Mouse (Mus musculus) embryonic facial prominence, embryonic 12.5 days (tissue): ENCODE measurements around the gene Pik3cg. TPM values are rescaled to one million over a fixed set of nuclear protein-coding genes. Genes with fewer than 3 reads are reported as not detected.

ENCODE experiments used
- ATAC-seq: fragments of 200-750 bp; cut with Nextera tagmentation; 2 replicates; pipeline ENCODE4 v1.8.0; 2017; ENCODE audit not compliant: insufficient number of reproducible peaks, insufficient read depth, low FRiP score, low TSS enrichment
- H3K27ac ChIP-seq: fragments of 300-500 bp; sonication (generic); 2 replicates; pipeline ENCODE4 v1.5.1; 2016; ENCODE audit warnings: mild to moderate bottlenecking
- H3K27me3 ChIP-seq: fragments of 300-500 bp; sonication (generic); 2 replicates; pipeline ENCODE4 v1.6.1; 2016; ENCODE audit warnings: mild to moderate bottlenecking, moderate library complexity
- H3K36me3 ChIP-seq: fragments of 300-500 bp; sonication (generic); 2 replicates; pipeline ENCODE4 v1.6.1; 2016; ENCODE audit warnings: mild to moderate bottlenecking
- H3K4me1 ChIP-seq: fragments of 300-500 bp; sonication (generic); 2 replicates; pipeline ENCODE4 v1.6.1; 2016
- H3K4me2 ChIP-seq: fragments of 300-500 bp; sonication (generic); replicated peaks from 2 replicates; pipeline ENCODE4 v1.6.1; 2016; ENCODE audit warnings: mild to moderate bottlenecking, moderate library complexity
- H3K4me3 ChIP-seq: fragments of 300-500 bp; sonication (generic); 2 replicates; pipeline ENCODE4 v1.5.1; 2016; ENCODE audit warnings: mild to moderate bottlenecking
- H3K9ac ChIP-seq: fragments of 300-500 bp; sonication (generic); 2 replicates; pipeline ENCODE4 v1.6.1; 2016; ENCODE audit warnings: mild to moderate bottlenecking, moderate library complexity
- H3K9me3 ChIP-seq: fragments of 300-500 bp; sonication (generic); 2 replicates; pipeline ENCODE4 v1.6.1; 2016; ENCODE audit warnings: mild to moderate bottlenecking, moderate library complexity
- WGBS: fragments of 180-500 bp; shearing (Covaris S2); methylation state at CpG from one replicate; pipeline ENCODE4 v1.1.7; 2016; 5-methylcytosine and 5-hydroxymethylcytosine counted together
- polyA plus RNA-seq: library from polyadenylated mRNA; unstranded; fragments of >200 nt; fragmentation: Nextera tagmentation; extraction: Ambion mirVana; gene quantifications from 2 replicates; pipeline ENCODE4 v1.2.1, GENCODE M21; 2016

Gene Pik3cg
- polyA plus RNA-seq, 1 experiment from 2014 or later = 1.8 TPM

DNA sequence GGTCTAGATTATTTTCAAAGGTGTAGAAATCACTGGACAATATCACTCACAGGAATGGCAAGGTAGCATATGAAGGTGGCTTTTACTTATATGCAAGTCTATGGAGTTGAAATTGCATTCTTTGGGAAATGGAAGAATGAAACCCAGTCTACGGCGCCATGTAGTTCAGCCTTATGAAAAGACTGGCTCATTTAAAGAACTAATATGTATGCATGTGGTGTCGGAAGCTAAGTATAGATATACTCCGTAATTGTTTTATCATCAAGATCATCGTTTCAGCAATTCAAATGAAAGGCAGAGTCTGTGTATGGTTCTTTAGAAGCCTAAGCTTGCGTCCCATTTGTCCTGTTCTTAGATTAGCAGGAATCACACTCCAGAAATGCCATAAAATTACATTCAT, 34.0 kb downstream of the Pik3cg start:
- no peaks in the 10 kb centered on the region for H3K9me3 ChIP-seq
- no peaks in the 10 kb centered on the region for H3K36me3 ChIP-seq
- H3K27me3 ChIP-seq = no peaks in the 10 kb centered on the region
- H3K4me2 ChIP-seq = no peak overlapping the region
- H3K4me3 ChIP-seq = no peak overlapping the region
- 90% methylated on average over 6 of the region's 6 CpGs for WGBS
- no peak overlapping the region for H3K27ac ChIP-seq
- H3K9ac ChIP-seq = no peak overlapping the region
- no peaks in the 10 kb centered on the region for H3K4me1 ChIP-seq
- no peak for ATAC-seq

GRCm38 (mm10) chr12:32172826-32173225, 35.6 kb downstream of the Pik3cg start:
- WGBS = 89% methylated on average over 7 of the region's 7 CpGs
- ATAC-seq = no peak
- H3K27me3 ChIP-seq = no peaks in the 10 kb centered on the region

DNA sequence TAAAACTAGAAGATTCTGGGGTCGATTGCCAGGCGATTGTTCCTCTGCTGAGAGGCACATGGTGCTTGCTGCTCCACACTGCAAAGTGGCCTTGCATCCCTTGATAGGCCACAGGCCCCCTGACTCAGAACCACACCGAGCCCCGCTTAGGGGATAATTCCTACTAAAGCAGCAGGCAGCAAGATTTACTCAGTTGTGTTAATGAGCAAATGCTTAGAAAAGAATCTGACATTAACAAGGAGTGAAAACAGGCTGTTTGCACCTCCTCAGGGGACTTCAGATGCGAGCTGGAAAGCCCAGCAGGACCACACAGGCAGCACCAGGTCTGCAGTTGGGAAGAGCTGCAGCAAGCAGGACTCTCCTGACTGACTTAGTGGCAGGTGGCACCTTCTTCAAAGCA, 39.3 kb downstream of the Pik3cg start:
- ATAC-seq = no peak
- Histone ChIP-seq H3K27me3 (no peaks in the 10 kb centered on the region), H3K4me3 (no peak overlapping the region), H3K9ac (no peak overlapping the region), H3K36me3 (no peaks in the 10 kb centered on the region), H3K4me1 (no peaks in the 10 kb centered on the region), H3K27ac (no peak overlapping the region), H3K4me2 (no peak overlapping the region), H3K9me3 (no peaks in the 10 kb centered on the region)
- 17% methylated on average over 5 of the region's 5 CpGs for WGBS

More at GRCm38 (mm10) chr12:32172826-32173225, 35.6 kb downstream of the Pik3cg start:
- no peak overlapping the region for H3K27ac ChIP-seq
- no peak overlapping the region for H3K4me2 ChIP-seq
- no peaks in the 10 kb centered on the region for H3K4me1 ChIP-seq
- H3K36me3 ChIP-seq = no peaks in the 10 kb centered on the region
- H3K9ac ChIP-seq = no peak overlapping the region
- no peaks in the 10 kb centered on the region for H3K9me3 ChIP-seq
- H3K4me3 ChIP-seq = no peak overlapping the region

DNA sequence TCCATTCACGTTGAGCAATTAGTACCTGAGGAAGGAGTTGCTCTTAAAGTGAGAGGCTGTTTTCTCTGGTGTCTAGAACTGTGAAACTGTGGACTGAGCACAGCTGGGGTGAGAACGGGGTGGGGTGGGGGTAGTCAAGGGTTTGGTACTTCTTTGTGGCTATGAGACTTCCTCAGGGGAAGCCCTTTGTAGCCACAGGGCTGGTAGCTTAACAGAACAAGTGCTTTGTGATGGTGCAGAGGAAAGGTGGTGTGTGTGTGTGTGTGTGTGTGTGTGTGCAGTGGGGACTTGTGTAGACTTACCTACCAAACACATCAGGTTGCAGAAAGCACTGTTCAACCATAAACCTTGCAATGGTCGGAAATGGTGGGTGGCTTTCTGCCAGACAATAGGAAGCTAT, 39.7 kb downstream of the Pik3cg start:
- Histone ChIP-seq H3K27ac (no peak overlapping the region), H3K27me3 (no peaks in the 10 kb centered on the region), H3K36me3 (no peaks in the 10 kb centered on the region), H3K4me3 (no peak overlapping the region), H3K4me2 (no peak overlapping the region), H3K9ac (no peak overlapping the region), H3K4me1 (no peaks in the 10 kb centered on the region), H3K9me3 (no peaks in the 10 kb centered on the region)
- 25% methylated on average over 3 of the region's 3 CpGs for WGBS
- ATAC-seq = no peak

GRCm38 (mm10) chr12:32163706-32164105, 44.8 kb downstream of the Pik3cg start:
- Histone ChIP-seq H3K9ac (no peak overlapping the region), H3K4me2 (no peak overlapping the region), H3K36me3 (no peaks in the 10 kb centered on the region), H3K4me3 (no peak overlapping the region), H3K9me3 (no peaks in the 10 kb centered on the region), H3K27me3 (no peaks in the 10 kb centered on the region), H3K4me1 (no peaks in the 10 kb centered on the region), H3K27ac (no peak overlapping the region)
- no peak for ATAC-seq
- 76% methylated on average over 2 of the region's 2 CpGs for WGBS

DNA sequence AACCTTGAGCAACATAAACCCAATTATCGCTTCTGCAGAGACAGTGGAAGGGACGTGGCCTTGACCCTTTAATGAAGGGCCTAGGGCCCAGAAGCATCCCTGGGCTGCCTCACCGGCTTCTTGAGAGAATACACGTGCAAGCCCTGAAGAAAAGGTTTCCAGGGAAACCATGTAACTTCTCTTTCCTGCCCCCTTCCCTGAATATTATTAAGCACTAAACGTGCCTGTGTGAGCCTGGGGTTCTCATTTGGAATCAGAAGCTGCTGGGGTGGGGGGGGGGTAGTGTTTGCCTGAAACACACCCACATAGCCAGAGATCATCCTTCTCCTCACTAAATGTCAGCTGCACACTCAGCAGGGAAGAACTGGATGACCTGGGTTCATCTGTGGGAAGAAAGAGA, 49.7 kb downstream of the Pik3cg start:
- Histone ChIP-seq H3K36me3 (no peaks in the 10 kb centered on the region), H3K4me3 (no peak overlapping the region), H3K27me3 (no peaks in the 10 kb centered on the region), H3K9ac (no peak overlapping the region), H3K27ac (no peak overlapping the region), H3K4me1 (no peaks in the 10 kb centered on the region), H3K9me3 (no peaks in the 10 kb centered on the region), H3K4me2 (no peak overlapping the region)
- ATAC-seq = no peak
- 27% methylated on average over 5 of the region's 5 CpGs for WGBS

DNA sequence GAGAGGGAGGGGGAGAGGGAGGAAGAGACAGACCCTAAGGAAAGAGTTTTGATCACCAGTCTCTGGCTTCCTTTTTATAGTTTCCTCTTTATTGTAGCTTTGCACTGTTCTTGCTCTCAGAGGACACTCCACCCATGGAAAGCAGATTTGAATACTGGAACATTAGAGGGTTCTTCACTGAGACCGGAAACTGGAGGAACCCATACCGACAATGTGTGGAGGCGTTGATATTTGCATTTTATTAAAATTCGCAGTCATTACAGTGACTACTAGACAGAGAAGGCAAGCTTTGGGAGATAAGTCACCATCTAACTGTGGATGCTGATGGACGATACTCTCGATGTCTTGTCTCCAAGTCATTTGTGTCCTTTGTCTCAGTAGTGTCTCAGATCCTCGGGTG, 61.9 kb downstream of the Pik3cg start:
- 89% methylated on average over 7 of the region's 7 CpGs for WGBS
- no peak for ATAC-seq
- no peaks in the 10 kb centered on the region for H3K27me3 ChIP-seq
- H3K36me3 ChIP-seq = no peaks in the 10 kb centered on the region
- H3K27ac ChIP-seq = no peak overlapping the region
- no peaks in the 10 kb centered on the region for H3K9me3 ChIP-seq
- no peak overlapping the region for H3K4me2 ChIP-seq
- H3K4me3 ChIP-seq = no peak overlapping the region
- H3K9ac ChIP-seq = no peak overlapping the region
- H3K4me1 ChIP-seq = 0 out of 2 replicates have a peak, but pooled peaks cover 2% of the 10 kb centered on the region

DNA sequence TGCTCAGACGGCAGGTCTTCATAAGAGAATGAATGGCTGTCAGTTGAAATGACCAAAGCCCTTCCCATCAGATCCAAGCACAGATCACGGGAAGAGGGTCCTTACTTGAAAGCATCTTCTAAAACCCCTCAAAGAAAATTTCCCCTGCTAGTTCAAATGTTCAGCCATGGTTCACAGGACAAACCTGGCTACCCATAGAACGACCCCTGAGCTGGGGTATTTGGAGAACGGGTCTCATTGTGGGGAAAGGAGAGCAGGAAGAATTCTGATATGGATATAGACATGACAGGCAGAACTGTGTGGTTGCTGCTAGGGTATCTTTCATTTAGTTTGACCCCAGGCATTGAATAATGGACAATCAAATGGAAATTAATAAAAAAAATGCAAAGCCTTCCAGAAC, 62.8 kb downstream of the Pik3cg start:
- ATAC-seq = no peak
- no peak overlapping the region for H3K4me2 ChIP-seq

GRCm38 (mm10) chr12:32144513-32144912, 63.9 kb downstream of the Pik3cg start:
- 4% methylated on average over 5 of the region's 5 CpGs for WGBS
- no peak overlapping the region for H3K4me3 ChIP-seq
- no peaks in the 10 kb centered on the region for H3K36me3 ChIP-seq
- H3K4me1 ChIP-seq = 0 out of 2 replicates have a peak, but pooled peaks cover 2% of the 10 kb centered on the region
- no peak overlapping the region for H3K4me2 ChIP-seq
- no peaks in the 10 kb centered on the region for H3K27me3 ChIP-seq
- H3K27ac ChIP-seq = no peak overlapping the region
- no peaks in the 10 kb centered on the region for H3K9me3 ChIP-seq
- H3K9ac ChIP-seq = no peak overlapping the region
- ATAC-seq = peak; percentile 60; the same call in 1 of the 2 replicates

More for the DNA sequence above, 62.8 kb downstream of the Pik3cg start:
- Histone ChIP-seq H3K36me3 (no peaks in the 10 kb centered on the region), H3K9me3 (no peaks in the 10 kb centered on the region), H3K4me1 (0 out of 2 replicates have a peak, but pooled peaks cover 2% of the 10 kb centered on the region), H3K4me3 (no peak overlapping the region), H3K27me3 (no peaks in the 10 kb centered on the region), H3K27ac (no peak overlapping the region), H3K9ac (no peak overlapping the region)
- WGBS = 77% methylated on average over 4 of the region's 4 CpGs

DNA sequence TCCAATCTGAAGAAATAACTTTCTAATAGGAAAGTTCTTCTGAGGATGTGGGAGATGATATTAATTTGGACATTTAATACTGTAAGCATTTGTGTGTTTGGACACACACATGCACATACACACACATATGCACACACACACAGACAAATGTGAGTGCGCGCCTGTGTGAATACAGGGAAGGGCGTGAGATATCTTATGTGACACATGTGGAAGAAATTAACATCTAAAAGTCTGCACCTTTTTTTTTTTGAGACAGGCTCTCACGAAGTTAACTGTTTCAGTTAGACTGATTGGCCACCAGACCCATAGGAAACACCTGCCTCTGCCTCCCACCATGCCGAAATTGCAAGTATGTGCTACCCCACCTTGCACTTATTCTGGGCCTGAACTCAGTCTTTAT, 64.7 kb downstream of the Pik3cg start:
- H3K27me3 ChIP-seq = no peaks in the 10 kb centered on the region
- no peaks in the 10 kb centered on the region for H3K9me3 ChIP-seq
- 49% methylated on average over 5 of the region's 5 CpGs for WGBS
- H3K9ac ChIP-seq = no peak overlapping the region
- H3K4me1 ChIP-seq = 0 out of 2 replicates have a peak, but pooled peaks cover 2% of the 10 kb centered on the region
- H3K27ac ChIP-seq = no peak overlapping the region
- H3K4me3 ChIP-seq = no peak overlapping the region
- H3K4me2 ChIP-seq = no peak overlapping the region
- no peaks in the 10 kb centered on the region for H3K36me3 ChIP-seq
- ATAC-seq = no peak

DNA sequence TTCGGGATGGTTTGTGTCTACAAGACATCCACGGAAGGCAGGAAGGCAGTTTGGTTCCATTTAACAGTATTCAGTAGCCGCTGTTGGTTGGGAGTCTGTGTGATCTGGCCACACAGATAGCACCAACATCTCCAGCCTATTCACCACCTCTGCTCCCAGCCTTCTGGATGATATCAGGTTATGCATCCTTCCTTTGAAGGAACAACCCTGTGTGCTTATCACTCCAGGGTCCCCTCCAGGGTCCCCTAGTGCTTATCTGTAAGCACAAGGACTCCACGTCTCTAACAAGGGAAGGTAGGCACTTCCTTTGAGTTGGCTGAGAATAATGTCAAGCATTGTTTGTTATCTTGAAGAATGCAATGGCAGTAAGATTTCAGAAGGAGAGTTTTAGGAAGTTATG, 65.3 kb downstream of the Pik3cg start:
- H3K27me3 ChIP-seq = no peaks in the 10 kb centered on the region
- no peaks in the 10 kb centered on the region for H3K9me3 ChIP-seq
- 64% methylated on average over 4 of the region's 4 CpGs for WGBS
- no peak overlapping the region for H3K4me3 ChIP-seq
- H3K9ac ChIP-seq = no peak overlapping the region
- no peaks in the 10 kb centered on the region for H3K36me3 ChIP-seq
- H3K4me1 ChIP-seq = peaks cover 6% of the 10 kb centered on the region; the same call in 1 of the 2 replicates
- no peak for ATAC-seq
- H3K4me2 ChIP-seq = no peak overlapping the region
- no peak overlapping the region for H3K27ac ChIP-seq

DNA sequence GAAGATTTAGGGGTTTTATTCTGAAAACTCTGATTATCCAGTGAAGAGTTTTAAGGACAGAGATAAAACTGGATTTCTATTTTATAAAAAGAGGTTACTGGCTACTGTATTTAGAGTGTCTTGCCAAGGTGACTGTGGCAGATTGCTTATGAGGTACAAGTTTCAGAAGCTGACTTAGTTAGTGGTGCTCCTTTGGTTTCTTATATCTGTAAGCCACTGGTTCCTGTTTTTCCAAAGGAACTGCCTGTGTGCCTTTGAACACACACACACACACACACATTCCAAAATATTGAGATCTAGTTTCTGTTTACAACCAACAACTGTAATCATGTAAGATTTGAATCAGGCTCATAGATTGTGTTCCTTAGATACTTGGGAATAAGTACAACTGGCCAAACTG, 66.7 kb downstream of the Pik3cg start:
- peaks cover 8% of the 10 kb centered on the region; the same call in 1 of the 2 replicates for H3K4me1 ChIP-seq
- H3K4me3 ChIP-seq = no peak overlapping the region
- H3K27ac ChIP-seq = no peak overlapping the region
- no peaks in the 10 kb centered on the region for H3K27me3 ChIP-seq
- ATAC-seq = no peak
- no peak overlapping the region for H3K9ac ChIP-seq
- H3K4me2 ChIP-seq = no peak overlapping the region
- H3K36me3 ChIP-seq = no peaks in the 10 kb centered on the region
- H3K9me3 ChIP-seq = no peaks in the 10 kb centered on the region

- Histone ChIP-seq H3K4me3 (no peak overlapping the region), H3K36me3 (no peaks in the 10 kb centered on the region), H3K27me3 (no peaks in the 10 kb centered on the region), H3K4me2 (no peak overlapping the region), H3K27ac (no peak overlapping the region), H3K9ac (no peak overlapping the region), H3K4me1 (peaks cover 8% of the 10 kb centered on the region; the same call in 1 of the 2 replicates), H3K9me3 (no peaks in the 10 kb centered on the region)
- no peak for ATAC-seq
- WGBS = 79% methylated on average over 5 of the region's 5 CpGs
Measured at GRCm38 (mm10) chr12:32138831-32139230, 69.6 kb downstream of the Pik3cg start.
